Mouse (Mus musculus) ES-Bruce4 (cell line): ENCODE results near the gene Lmbrd1.

Source experiments
- CTCF ChIP-seq: IDR thresholded peaks from one replicate; pipeline ENCODE4 v1.8.1; 2011; ENCODE audit warnings: low read depth, low read length
- POLR2A ChIP-seq: IDR thresholded peaks from one replicate; pipeline ENCODE4 v1.8.1; 2011; ENCODE audit warnings: low read length; ENCODE audit not compliant: insufficient read depth

DNA sequence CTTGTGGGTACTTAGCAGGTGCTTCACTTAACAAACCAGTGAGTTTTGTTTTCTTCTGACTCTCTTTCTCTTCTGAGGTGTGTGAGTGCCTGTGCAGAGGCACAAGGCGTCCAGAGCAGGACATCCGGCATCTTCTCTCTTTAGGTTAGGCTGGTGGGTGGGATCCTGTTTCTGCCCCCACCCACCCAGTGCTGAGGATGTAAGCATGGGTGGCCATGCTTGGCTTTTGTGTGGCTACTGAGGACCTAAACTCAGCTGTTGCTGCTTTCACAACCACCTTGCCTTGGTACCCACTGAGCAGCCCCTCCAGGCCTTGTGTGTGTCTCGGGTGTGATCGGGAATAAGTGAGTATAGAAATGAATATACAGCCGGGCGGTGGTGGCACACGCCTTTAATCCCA, 7.2 kb downstream of the Lmbrd1 start:
- TF ChIP-seq POLR2A = no peak
- no peak for TF ChIP-seq CTCF
